Mouse (Mus musculus) thymus, adult 2 months (tissue): Measurements from ENCODE around the gene Dnah14. TPM values are rescaled to one million over a fixed set of nuclear protein-coding genes. Genes with fewer than 3 reads are reported as not detected.
A peak's percentile ranks its signal among the peaks of the same experiment; 100 is the strongest.

Source experiments
- DNase-seq: peaks from one replicate; pipeline ENCODE4 v3.0.0; 2021
- H3K27ac ChIP-seq: fragments of 200-500 bp; 2 replicates; pipeline ENCODE4 v1.5.1; 2012; ENCODE audit warnings: low read length, control low read depth; ENCODE audit not compliant: control insufficient read depth, insufficient read depth
- H3K27me3 ChIP-seq: fragments of 200-500 bp; 2 replicates; pipeline ENCODE4 v1.6.1; 2012; ENCODE audit warnings: mild to moderate bottlenecking, low read length, moderate library complexity, mixed read lengths; ENCODE audit not compliant: control insufficient read depth, insufficient read depth
- H3K36me3 ChIP-seq: fragments of 200-500 bp; 2 replicates; pipeline ENCODE4 v1.6.1; 2012; ENCODE audit warnings: mild to moderate bottlenecking, low read length, moderate library complexity; ENCODE audit not compliant: control insufficient read depth, insufficient read depth
- H3K4me1 ChIP-seq: fragments of 200-500 bp; replicated peaks from 2 replicates; pipeline ENCODE4 v1.6.1; 2012; ENCODE audit warnings: low read length; ENCODE audit not compliant: control insufficient read depth, insufficient read depth
- H3K4me3 ChIP-seq: fragments of 200-500 bp; 2 replicates; pipeline ENCODE4 v1.5.1; 2012; ENCODE audit warnings: mild to moderate bottlenecking, low read length, control low read depth, moderate library complexity; ENCODE audit not compliant: control insufficient read depth, insufficient read depth
- CTCF ChIP-seq: fragments of 200-500 bp; IDR thresholded peaks from 2 replicates; pipeline ENCODE4 v1.5.1; 2012; ENCODE audit warnings: mild to moderate bottlenecking, control low read depth, low read length, moderate library complexity, borderline replicate concordance; ENCODE audit not compliant: control insufficient read depth, poor library complexity, insufficient read depth; ENCODE audit errors: extremely low read depth
- POLR2A ChIP-seq: fragments of 200-500 bp; IDR thresholded peaks from 2 replicates; pipeline ENCODE4 v1.6.1; 2012; ENCODE audit warnings: mild to moderate bottlenecking, low read length, control low read depth, moderate library complexity; ENCODE audit not compliant: control insufficient read depth, poor library complexity, insufficient read depth; ENCODE audit errors: extremely low read depth
- WGBS: fragments of 180-500 bp; shearing (Covaris S2); methylation state at CpG from one replicate; pipeline ENCODE4 v1.1.7; 2018; 5-methylcytosine and 5-hydroxymethylcytosine counted together
- polyA plus RNA-seq: library from polyadenylated mRNA; depleted of rRNA; stranded (reverse); fragments of >200 nt; gene quantifications from 2 replicates; pipeline ENCODE4 v1.2.3, GENCODE M21; 2012

Gene Dnah14
- polyA plus RNA-seq, 1 experiment, result 0.09 TPM

DNA sequence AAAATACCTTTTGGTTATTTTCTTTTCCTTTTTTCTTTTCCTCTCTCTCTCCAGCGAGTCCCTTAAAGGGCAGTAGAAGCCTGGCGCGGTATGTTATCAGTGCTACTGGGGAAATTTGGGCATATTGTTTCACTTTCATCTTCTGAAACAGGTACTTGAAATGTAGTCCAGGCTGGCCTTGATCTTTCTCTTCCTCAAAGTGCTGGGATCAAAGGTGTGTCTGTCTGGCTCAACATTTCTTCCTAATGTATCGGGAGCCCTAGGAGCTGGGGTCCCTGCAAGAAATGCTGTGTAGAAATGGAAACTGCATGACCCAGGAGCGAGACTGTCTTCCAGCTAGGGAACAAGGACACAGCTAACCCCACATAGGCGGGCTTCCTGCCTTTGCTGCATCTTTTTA, 16.0 kb upstream of the Dnah14 start:
- no peak for TF ChIP-seq POLR2A
- no peak for TF ChIP-seq CTCF
- Histone ChIP-seq H3K36me3 (no peaks in the 10 kb centered on the region), H3K4me1 (no peaks in the 10 kb centered on the region), H3K27ac (no peak overlapping the region), H3K27me3 (no peaks in the 10 kb centered on the region), H3K4me3 (no peak overlapping the region)
- no peak for DNase-seq
- WGBS, result 85% methylated on average over 6 of the region's 6 CpGs

DNA sequence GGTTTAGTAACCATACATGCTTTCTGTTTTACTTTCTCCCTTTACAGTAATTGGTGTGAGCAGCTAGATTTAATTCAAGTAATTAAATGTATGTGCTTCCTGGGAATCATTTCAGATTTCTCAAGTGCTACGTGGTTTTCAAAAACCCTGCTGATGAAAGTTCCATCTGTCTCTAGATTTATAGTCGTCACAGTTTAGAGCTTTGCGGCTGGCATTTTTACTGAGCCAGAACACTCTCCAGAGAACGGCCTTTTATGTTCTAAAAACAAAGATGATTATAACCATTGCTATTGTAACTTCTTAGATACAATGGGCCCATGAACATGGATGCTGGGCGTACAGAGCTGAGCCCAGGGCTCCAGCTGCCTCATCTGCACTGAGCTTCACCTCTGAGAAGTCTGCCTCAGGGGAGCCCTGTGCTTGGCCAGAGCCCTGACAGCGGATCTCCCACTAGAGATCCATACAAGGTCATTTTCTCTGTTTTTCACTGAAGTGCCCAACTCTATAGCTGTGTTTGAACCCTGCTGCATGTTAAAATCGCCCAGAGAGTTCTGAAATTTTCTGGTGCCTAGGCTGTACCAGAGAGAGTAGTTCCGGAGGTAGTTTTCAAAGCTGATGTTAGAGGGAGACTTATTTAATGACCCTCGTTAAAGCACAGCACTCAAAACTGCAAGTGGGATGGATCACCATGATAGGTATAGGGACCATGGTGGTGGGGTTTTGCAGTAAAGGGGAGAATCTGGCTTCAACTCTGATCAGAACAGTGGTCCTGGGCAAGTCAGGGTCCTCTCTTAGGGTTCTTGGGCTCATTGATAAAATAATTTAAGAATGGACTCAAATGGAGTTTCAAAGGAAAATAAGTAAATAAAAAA, 15.2 kb upstream of the Dnah14 start:
- Histone ChIP-seq H3K4me1 (no peaks in the 10 kb centered on the region), H3K36me3 (no peaks in the 10 kb centered on the region), H3K27me3 (no peaks in the 10 kb centered on the region), H3K27ac (no peak overlapping the region), H3K4me3 (no peak overlapping the region)
- TF ChIP-seq CTCF, result no peak
- no peak for TF ChIP-seq POLR2A
- WGBS, result 80% methylated on average over 9 of the region's 9 CpGs
- DNase-seq, result no peak

DNA sequence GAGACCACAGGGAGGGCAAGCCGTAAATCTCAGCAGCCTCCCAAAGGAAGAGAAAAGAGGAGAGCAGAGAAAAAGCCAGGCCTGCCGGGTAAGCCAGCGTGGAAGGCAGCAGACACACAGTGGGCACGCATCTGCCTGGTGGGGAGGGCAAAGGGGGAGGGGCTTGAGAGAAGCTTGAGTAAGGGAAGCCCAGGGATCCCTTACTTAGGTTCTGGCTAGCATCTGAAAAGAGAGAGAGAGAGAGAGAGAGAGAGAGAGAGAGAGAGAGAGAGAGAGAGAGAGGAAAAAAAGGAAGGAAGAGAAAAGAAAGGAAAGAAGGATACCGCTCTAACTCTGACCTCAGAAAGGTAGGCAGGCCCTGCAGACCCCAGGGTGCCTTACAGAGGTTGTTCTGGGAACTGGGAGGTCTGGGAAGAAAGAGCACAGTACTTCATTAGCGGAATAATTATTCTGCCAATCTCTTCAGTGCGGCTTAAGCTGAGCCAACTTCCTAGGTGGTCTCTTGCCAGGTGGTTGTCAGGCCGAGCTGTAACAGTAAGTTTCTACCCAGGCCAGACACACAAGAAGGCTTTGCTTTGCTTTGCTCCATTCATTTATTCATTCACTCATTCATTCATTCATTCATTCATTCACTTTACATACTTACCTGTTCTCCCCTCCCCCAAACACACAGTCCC, 14.5 kb upstream of the Dnah14 start:
- Histone ChIP-seq H3K27me3 (no peaks in the 10 kb centered on the region), H3K4me3 (no peak overlapping the region), H3K4me1 (no peaks in the 10 kb centered on the region), H3K27ac (no peak overlapping the region), H3K36me3 (no peaks in the 10 kb centered on the region)
- WGBS, result 87% methylated on average over 8 of the region's 8 CpGs
- TF ChIP-seq CTCF (no peak), POLR2A (no peak)
- no peak for DNase-seq

DNA sequence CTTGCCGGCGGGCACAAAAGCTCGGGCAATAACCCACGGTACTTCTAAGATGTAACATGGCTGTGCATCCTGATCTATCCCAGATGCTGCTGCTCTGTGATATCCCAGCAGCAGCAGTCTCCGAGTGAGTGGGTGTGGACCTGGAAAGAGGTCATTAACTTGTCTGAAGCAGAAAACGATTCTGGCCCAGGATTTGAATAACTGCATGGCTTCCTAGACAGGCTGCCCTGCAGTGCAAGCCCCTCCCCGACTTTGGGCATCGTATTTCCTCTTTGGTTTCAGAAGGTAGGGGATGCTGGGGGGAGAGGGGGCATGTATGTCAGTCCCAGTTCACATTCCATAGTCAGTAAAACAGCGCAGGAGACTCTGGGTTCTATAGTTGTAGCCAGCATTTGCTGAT, 6.9 kb upstream of the Dnah14 start:
- WGBS, result 70% methylated on average over 9 of the region's 9 CpGs
- no peak for DNase-seq

GRCm38 (mm10) chr1:181583152-181583551, 6.8 kb downstream of the Dnah14 start:
- Histone ChIP-seq H3K27ac (no peak overlapping the region), H3K4me1 (no peaks in the 10 kb centered on the region), H3K36me3 (no peaks in the 10 kb centered on the region), H3K27me3 (no peaks in the 10 kb centered on the region), H3K4me3 (no peak overlapping the region)
- DNase-seq, result peak; percentile 6
- WGBS, result 76% methylated on average over 8 of the region's 8 CpGs
- TF ChIP-seq CTCF, result no peak
- TF ChIP-seq POLR2A, result no peak

More for the DNA sequence above, 6.9 kb upstream of the Dnah14 start:
- Histone ChIP-seq H3K27ac (no peak overlapping the region), H3K27me3 (no peaks in the 10 kb centered on the region), H3K36me3 (no peaks in the 10 kb centered on the region), H3K4me1 (no peaks in the 10 kb centered on the region), H3K4me3 (no peak overlapping the region)
- no peak for TF ChIP-seq CTCF
- no peak for TF ChIP-seq POLR2A

DNA sequence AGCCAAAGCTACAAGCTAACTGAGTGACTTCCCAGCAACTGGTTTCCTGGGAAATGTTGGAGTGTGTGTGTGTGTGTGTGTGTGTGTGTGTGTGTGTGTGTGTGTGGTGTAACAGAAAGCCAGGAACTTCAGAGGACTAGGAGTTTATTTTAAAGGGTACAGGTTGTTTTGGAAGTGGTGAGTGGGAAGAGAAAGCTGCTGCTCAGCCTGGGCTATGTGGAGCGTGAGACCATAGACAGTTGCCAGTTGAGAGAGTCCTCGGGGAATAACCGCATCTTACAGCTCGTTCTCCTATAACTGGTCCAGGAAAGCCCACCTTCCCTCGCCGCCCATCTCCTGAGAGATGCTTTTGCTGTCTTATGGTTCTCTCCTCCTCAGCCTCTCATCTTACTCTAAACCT, 12.8 kb downstream of the Dnah14 start:
- no peak overlapping the region for H3K4me3 ChIP-seq
- no peak overlapping the region for H3K27ac ChIP-seq
- WGBS, result 91% methylated on average over 6 of the region's 6 CpGs
- no peaks in the 10 kb centered on the region for H3K27me3 ChIP-seq
- no peak for DNase-seq
- no peaks in the 10 kb centered on the region for H3K36me3 ChIP-seq
- TF ChIP-seq POLR2A, result no peak
- TF ChIP-seq CTCF, result no peak
- H3K4me1 ChIP-seq, result no peaks in the 10 kb centered on the region
